Mouse (Mus musculus) ovary, postnatal 14 days (tissue): ENCODE results near the gene E130114P18Rik.

Source experiments
- DNase-seq: peaks from one replicate; pipeline ENCODE4 v3.0.0; 2022; ENCODE audit warnings: low spot score

The E130114P18Rik gene

DNA sequence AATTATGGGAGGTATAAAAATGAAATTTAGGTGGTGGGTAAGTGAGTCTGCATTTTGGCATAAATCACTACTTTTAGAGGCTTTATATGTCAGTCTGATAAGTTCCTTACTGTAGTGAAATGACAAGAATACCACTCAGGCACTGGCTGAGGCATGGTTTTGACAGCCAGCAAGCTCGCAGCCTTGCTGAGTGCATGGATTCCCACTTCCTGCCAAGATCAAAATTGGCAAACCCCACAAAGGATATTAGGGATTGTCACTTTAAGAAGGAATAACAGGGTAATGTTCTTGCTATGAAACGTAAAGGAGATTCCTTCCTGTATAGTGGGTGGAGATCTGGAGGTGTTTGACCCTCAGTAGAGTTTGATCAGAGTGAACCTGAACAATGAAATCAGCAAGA, 27.4 kb upstream of the E130114P18Rik start:
- DNase-seq, result no peak

- DNase-seq, result no peak
These were observed 26.8 kb upstream of the E130114P18Rik start for GRCm38 (mm10) chr4:97804638-97805037.

GRCm38 (mm10) chr4:97803791-97804190, 25.9 kb upstream of the E130114P18Rik start:
- no peak for DNase-seq

GRCm38 (mm10) chr4:97796505-97796904, 18.6 kb upstream of the E130114P18Rik start:
- DNase-seq, result no peak

DNA sequence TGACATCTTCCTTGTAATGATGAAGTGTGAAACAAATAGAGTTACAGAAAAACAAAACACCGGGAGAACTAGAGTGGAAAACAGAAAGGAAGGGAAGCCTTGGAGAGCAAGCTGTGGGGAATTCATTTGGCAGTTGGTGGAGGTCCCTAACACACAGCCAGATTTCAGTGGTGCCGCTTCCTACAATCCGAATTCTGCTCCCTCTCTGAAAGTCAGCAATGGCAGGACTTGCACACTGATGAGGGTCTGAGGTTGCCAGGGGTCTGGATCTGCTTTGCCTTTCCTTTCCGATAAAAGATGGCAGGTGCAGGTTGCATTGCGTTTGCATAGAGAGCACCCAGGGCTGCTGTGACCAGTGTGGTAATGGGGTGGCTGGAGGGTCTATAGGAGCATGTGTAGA, 18.1 kb upstream of the E130114P18Rik start:
- no peak for DNase-seq

GRCm38 (mm10) chr4:97794865-97795264, 17.0 kb upstream of the E130114P18Rik start:
- DNase-seq, result no peak

GRCm38 (mm10) chr4:97793931-97794330, 16.1 kb upstream of the E130114P18Rik start:
- no peak for DNase-seq

- DNase-seq, result no peak
These were observed 10.7 kb upstream of the E130114P18Rik start for GRCm38 (mm10) chr4:97788537-97788936.

GRCm38 (mm10) chr4:97787515-97787914, 9.6 kb upstream of the E130114P18Rik start:
- no peak for DNase-seq

- no peak for DNase-seq
These were observed 8.7 kb upstream of the E130114P18Rik start for GRCm38 (mm10) chr4:97786571-97786970.

DNA sequence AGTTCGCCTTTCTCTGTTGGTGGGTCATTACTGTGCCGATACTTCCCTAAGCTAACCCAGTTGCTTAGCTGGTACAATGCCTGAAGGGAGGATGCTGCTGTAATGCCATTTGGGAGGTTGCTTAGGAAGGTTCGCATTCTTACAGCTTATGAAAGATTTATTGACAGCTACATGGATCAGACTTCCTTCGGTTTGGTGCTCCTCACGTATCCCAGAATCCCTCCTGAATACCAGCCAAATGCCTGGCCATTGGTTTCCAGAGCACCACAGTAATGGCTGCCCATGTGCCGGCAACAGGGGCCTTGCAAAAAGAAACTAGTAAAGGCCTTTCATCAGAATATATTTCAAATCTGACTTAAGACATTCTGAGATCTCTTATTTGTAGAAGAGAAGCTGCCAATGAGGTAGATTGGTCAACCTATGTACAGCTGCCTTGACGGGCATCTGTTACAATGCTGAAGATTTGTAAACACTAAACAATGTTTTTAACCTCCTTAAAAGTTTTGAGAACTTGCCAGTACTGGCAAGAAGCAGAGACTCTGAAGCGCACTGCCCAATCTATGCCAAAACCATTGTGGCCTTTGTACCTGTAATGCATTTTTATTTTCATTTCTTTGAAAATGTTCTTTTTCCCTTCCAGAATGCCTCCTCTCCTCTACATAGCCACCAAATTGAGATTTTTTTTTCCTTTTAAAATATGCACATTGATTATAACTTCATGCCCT, 7.8 kb upstream of the E130114P18Rik start:
- no peak for DNase-seq

GRCm38 (mm10) chr4:97784236-97784635, 6.4 kb upstream of the E130114P18Rik start:
- no peak for DNase-seq

DNA sequence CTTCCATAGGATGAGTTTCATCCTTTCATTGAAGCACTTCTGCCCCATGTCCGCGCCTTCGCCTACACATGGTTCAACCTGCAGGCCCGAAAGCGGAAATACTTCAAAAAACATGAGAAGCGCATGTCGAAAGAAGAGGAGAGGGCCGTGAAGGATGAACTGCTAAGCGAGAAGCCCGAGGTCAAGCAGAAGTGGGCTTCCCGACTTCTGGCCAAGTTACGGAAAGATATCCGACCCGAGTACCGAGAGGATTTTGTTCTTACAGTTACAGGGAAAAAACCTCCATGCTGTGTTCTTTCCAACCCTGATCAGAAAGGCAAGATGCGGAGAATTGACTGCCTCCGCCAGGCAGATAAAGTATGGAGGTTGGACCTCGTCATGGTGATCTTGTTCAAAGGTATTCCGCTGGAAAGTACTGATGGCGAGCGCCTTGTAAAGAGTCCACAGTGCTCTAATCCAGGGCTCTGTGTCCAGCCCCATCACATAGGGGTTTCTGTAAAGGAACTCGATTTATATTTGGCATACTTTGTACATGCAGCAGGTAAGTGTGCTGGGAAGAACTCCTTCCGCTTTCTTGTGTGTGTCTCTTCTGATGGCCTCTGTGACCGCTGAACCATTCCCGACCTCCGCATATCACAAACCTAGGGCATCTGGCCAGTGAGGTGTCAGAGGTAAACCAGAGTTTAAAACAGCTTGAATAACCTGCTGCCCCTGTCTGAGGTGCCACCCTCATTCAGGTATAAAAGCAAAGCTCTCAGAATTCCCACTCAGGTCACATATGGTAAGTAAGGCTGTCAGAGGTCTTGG, 5.4 kb upstream of the E130114P18Rik start:
- DNase-seq, result no peak

- no peak for DNase-seq
These were observed 4.6 kb upstream of the E130114P18Rik start for GRCm38 (mm10) chr4:97782497-97782896.

- no peak for DNase-seq
These were observed 4.2 kb upstream of the E130114P18Rik start for GRCm38 (mm10) chr4:97782069-97782468.

- no peak for DNase-seq
These were observed 3.0 kb upstream of the E130114P18Rik start for GRCm38 (mm10) chr4:97780666-97781435.

GRCm38 (mm10) chr4:97780024-97780423, 2.1 kb upstream of the E130114P18Rik start:
- DNase-seq, result no peak

DNA sequence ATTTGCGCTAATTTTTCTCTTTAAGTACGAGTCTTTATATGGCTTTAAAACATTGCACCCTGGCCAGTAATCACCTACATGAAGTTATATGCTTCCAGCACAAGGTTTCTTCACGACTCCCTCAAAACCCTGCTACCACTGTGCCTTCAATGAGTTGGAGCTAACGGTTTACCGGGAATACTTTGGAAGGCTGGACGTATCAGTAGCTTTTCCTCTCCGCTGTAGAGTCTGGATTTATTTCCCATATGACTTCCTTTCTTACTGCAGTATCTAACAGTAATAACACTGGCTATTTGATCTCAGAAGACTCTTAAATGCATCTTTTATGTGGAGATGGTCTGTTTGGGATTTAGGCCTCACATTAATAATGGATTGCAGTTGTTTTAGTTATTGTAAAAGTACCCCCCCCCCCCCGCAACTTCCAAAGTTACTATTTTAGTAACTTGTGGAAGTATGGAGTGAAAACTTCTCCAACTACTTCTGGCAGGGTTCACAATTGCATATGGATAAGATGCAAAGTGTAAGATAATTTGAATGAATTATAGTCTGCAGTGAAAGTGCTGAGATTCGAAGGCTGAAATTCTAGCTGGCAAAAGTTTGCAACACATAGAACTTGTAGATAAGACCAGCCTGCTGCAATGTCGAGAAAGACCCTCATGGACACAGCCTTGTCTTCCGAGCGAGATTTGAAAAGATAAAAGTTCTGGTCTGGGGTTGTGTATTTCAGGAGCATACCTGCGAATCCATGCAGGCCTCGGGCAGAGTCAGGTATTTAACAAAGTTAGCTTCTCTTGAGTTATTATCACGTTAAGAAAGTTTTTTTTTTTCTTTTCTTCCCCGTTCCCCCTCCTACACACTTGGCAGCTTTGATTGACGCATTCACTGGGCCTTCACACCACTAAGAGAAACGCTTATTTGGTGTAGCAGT, 1.4 kb upstream of the E130114P18Rik start:
- DNase-seq, result no peak

DNA sequence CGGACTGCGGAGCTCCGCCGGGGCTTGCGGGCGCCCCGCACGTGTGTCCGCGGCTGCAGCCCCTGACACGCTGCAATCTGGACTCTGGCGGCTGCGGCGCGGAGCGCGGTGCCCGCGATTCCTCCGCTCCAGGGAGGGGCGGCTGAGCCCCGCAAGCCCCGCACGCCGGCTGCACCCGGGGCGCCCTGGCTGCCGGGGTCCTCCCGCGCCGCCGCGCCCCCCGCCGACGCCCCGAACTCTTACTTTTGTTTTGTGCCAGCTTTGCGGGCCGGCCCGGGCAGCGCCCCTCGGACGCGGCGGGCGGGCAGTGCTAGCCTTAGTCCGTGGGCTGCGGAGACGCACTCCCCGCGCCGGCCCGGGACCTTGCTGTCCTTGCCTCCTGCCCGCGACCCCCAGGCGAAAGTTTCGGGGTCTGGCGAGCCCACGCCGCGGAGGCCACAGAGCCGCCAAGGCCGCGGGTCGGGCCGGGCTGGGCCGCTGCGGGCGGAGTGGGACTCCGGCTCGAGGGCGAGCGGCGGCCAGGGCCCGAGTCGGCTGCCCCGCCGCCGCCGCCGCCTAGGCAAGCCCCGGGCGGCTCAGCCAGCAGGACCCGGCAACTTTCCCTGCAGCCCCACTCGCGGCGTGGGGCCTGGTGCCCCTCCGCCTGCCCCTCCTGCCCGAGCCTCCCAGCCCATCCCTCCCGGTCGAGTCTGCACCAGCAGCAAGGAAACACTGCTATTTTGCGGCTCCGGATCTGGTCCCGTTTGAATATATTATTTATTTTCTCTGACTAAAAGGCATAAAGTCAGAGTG, 529 bp upstream of the E130114P18Rik start:
- no peak for DNase-seq

DNA sequence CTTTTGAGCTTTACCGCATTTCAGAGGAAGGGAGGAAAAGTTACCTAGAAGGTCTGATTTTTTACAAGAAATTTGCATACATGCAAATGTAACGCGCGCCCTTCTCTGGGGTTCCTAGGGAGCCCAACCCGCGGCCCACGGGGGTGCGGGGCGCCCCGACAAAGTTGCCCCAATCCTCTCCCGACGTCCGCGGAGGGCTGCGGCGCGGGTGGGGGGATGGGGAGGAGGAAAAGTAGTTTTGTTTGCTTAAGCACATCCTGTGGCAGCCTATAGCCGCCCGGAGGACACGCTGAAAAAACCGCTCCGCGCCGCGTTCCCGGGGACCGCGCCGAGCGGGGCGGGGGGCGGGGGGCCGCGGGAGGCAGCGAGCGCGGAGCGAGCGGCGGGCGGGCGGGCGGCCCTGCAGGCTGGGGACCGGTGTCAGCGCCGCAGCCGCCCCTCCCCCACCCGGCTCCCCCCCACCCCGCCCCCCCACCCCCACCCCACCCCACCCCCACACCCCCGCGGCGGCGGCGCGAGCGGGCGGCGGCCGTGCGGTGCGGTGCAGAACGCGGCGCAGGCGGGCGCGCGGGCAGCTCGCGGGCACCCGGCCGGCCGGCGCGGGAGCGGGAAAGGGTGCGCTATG, 685 bp downstream of the E130114P18Rik start:
- DNase-seq, result no peak
